8 mouse cellular contexts compared by ENCODE assay signal in genomic region chr2:121170481-121170971, GRCm38 (mm10). TPM values are rescaled to one million over a fixed set of nuclear protein-coding genes. Genes with fewer than 3 reads are reported as not detected.
DNase-seq lines count a peak whose midpoint lies in the region; ATAC-seq and TF ChIP-seq lines count a peak whose summit lies in the region.

TSS of gene Tubgcp4 (plus strand) at chr2:121170654.

- 0 out of 2 replicates have a peak, but pooled peaks have one; percentile 6 for TF ChIP-seq EP300 in liver, embryonic 14.5 days (IDR thresholded peaks at IDR 0.05; ENCODE audit: low read depth)

- peak within 1 kb of the TSS; percentile 84 for H3K4me3 ChIP-seq in embryonic facial prominence, embryonic 12.5 days
- peak within 1 kb of the TSS; percentile 69 for H3K4me3 ChIP-seq in heart, embryonic 12.5 days
- H3K4me3 ChIP-seq in kidney, embryonic 15.5 days (replicated peaks): peak within 1 kb of the TSS; percentile 93
- H3K4me3 ChIP-seq in liver, embryonic 14.5 days (ENCODE audit: insufficient read depth in 1 of 2, low read depth in 2 of 2, low read length in 2 of 2): peak within 1 kb of the TSS; percentile 65 to 95
- peak within 1 kb of the TSS; percentile 91 for H3K4me3 ChIP-seq in neural tube, embryonic 15.5 days (replicated peaks)

- in situ Hi-C loops in Patski (cut with MboI; ENCODE audit: low pct_unique_long_range_greater_than_20kb): no loop called here

- peak within 1 kb of the TSS; percentile 76 for H3K4me2 ChIP-seq in embryonic facial prominence, embryonic 12.5 days (replicated peaks)
- peak within 1 kb of the TSS; percentile 90 for H3K4me2 ChIP-seq in heart, embryonic 12.5 days
- H3K4me2 ChIP-seq in kidney, embryonic 15.5 days: peak within 1 kb of the TSS; percentile 85
- peak within 1 kb of the TSS; percentile 100 for H3K4me2 ChIP-seq in liver, embryonic 14.5 days (ENCODE audit: low read depth)
- H3K4me2 ChIP-seq in neural tube, embryonic 15.5 days: peak within 1 kb of the TSS; percentile 91

- H3K27me3 ChIP-seq in Patski: no peaks in the 10 kb centered on the region
- H3K27me3 ChIP-seq in embryonic facial prominence, embryonic 12.5 days: no peaks in the 10 kb centered on the region
- H3K27me3 ChIP-seq in heart, embryonic 12.5 days (replicated peaks): no peaks in the 10 kb centered on the region
- H3K27me3 ChIP-seq in kidney, embryonic 15.5 days: no peaks in the 10 kb centered on the region
- H3K27me3 ChIP-seq in liver, embryonic 14.5 days (ENCODE audit: control insufficient read depth, insufficient read depth, low read length): no peaks in the 10 kb centered on the region
- H3K27me3 ChIP-seq in neural tube, embryonic 15.5 days (replicated peaks): no peaks in the 10 kb centered on the region

- H3K9me3 ChIP-seq in embryonic facial prominence, embryonic 12.5 days: no peaks in the 10 kb centered on the region
- no peaks in the 10 kb centered on the region for H3K9me3 ChIP-seq in heart, embryonic 12.5 days (replicated peaks)
- H3K9me3 ChIP-seq in kidney, embryonic 15.5 days (replicated peaks): no peaks in the 10 kb centered on the region
- no peaks in the 10 kb centered on the region for H3K9me3 ChIP-seq in liver, embryonic 14.5 days (ENCODE audit: control insufficient read depth, low read length)
- no peaks in the 10 kb centered on the region for H3K9me3 ChIP-seq in neural tube, embryonic 15.5 days (replicated peaks)

- TF ChIP-seq CTCF in Patski (IDR thresholded peaks at IDR 0.05): no peak
- no peak for TF ChIP-seq CTCF in liver, embryonic 14.5 days (IDR thresholded peaks at IDR 0.05; ENCODE audit: low read depth)

- WGBS in embryonic facial prominence, embryonic 12.5 days: under 1% methylated on average over 38 of the region's 38 CpGs
- WGBS in heart, embryonic 12.5 days: under 1% methylated on average over 36 of the region's 38 CpGs
- under 1% methylated on average over 38 of the region's 38 CpGs for WGBS in kidney, embryonic 15.5 days
- under 1% methylated on average over 38 of the region's 38 CpGs for WGBS in liver, embryonic 14.5 days (ENCODE audit: insufficient replicate concordance)
- WGBS in neural tube, embryonic 15.5 days: under 1% methylated on average over 38 of the region's 38 CpGs

- peak; percentile 9 for DNase-seq in Patski (ENCODE audit: low read depth, low spot score)
- peak in 2 of 3 experiments; percentile 41 to 50 for DNase-seq in liver, embryonic 14.5 days (ENCODE audit: low read depth in 3 of 3, low spot score in 3 of 3)
- no peak for DNase-seq in Muller cell, postnatal 12 days (ENCODE audit: inconsistent ontology term)

- H3K27ac ChIP-seq in embryonic facial prominence, embryonic 12.5 days: peak within 1 kb of the TSS; percentile 91
- H3K27ac ChIP-seq in heart, embryonic 12.5 days (ENCODE audit: poor library complexity, severe bottlenecking): peak within 1 kb of the TSS; percentile 83
- peak within 1 kb of the TSS; percentile 98 for H3K27ac ChIP-seq in kidney, embryonic 15.5 days
- H3K27ac ChIP-seq in liver, embryonic 14.5 days: peak within 1 kb of the TSS; percentile 80
- peak within 1 kb of the TSS; percentile 88 for H3K27ac ChIP-seq in neural tube, embryonic 15.5 days (replicated peaks)

- H3K36me3 ChIP-seq in embryonic facial prominence, embryonic 12.5 days: peaks cover 23% of the 10 kb centered on the region
- H3K36me3 ChIP-seq in heart, embryonic 12.5 days: peaks cover 29% of the 10 kb centered on the region
- peaks cover 39% of the 10 kb centered on the region for H3K36me3 ChIP-seq in kidney, embryonic 15.5 days
- H3K36me3 ChIP-seq in liver, embryonic 14.5 days (replicated peaks; ENCODE audit: control insufficient read depth, insufficient read depth, low read depth): peaks cover 17% of the 10 kb centered on the region
- peaks cover 23% of the 10 kb centered on the region for H3K36me3 ChIP-seq in neural tube, embryonic 15.5 days

- peaks cover 22% of the 10 kb centered on the region for H3K4me1 ChIP-seq in embryonic facial prominence, embryonic 12.5 days
- H3K4me1 ChIP-seq in heart, embryonic 12.5 days (replicated peaks): peaks cover 18% of the 10 kb centered on the region
- peaks cover 31% of the 10 kb centered on the region for H3K4me1 ChIP-seq in kidney, embryonic 15.5 days
- H3K4me1 ChIP-seq in liver, embryonic 14.5 days (replicated peaks; ENCODE audit: control insufficient read depth in 2 of 2, insufficient read depth in 2 of 2, low read length in 1 of 2): peaks cover 9 to 13% of the 10 kb centered on the region in 2 experiments
- H3K4me1 ChIP-seq in neural tube, embryonic 15.5 days: peaks cover 34% of the 10 kb centered on the region

- H3K9ac ChIP-seq in embryonic facial prominence, embryonic 12.5 days: peak within 1 kb of the TSS; percentile 87
- H3K9ac ChIP-seq in heart, embryonic 12.5 days: peak within 1 kb of the TSS; percentile 79
- peak within 1 kb of the TSS; percentile 80 for H3K9ac ChIP-seq in kidney, embryonic 15.5 days
- peak within 1 kb of the TSS; percentile 75 for H3K9ac ChIP-seq in liver, embryonic 14.5 days (replicated peaks)
- peak within 1 kb of the TSS; percentile 72 for H3K9ac ChIP-seq in neural tube, embryonic 15.5 days (replicated peaks)

- POLR2A ChIA-PET in Patski (lab: Charles Lee): interaction anchor here (1.1 kb wide), 1 partner anchor 9 kb away, joined by 3 read pairs; no protein-coding TSS in a partner anchor

- CTCF ChIA-PET in Patski (lab: Charles Lee): no interaction called here

- ATAC-seq in CD4-positive, CD25-positive, alpha-beta regulatory T cell, adult 4 months: peak; percentile 35
- peak; percentile 38 for ATAC-seq in Patski
- peak; percentile 72 for ATAC-seq in embryonic facial prominence, embryonic 12.5 days (ENCODE audit: insufficient number of reproducible peaks, insufficient read depth, low FRiP score, low TSS enrichment)
- ATAC-seq in heart, embryonic 12.5 days (ENCODE audit: insufficient number of reproducible peaks, low FRiP score): peak; percentile 60
- ATAC-seq in kidney, embryonic 15.5 days (replicated peaks; ENCODE audit: low FRiP score): peak; percentile 76
- peak; percentile 46 for ATAC-seq in liver, embryonic 14.5 days (ENCODE audit: insufficient read depth)
- ATAC-seq in neural tube, embryonic 15.5 days (ENCODE audit: low FRiP score): peak; percentile 64

RNA-seq across cellular contexts. Expression of gene Tubgcp4, which starts in this region (rescaled TPM):
- 100 to 1,000 TPM in 1 of 2 experiments, 10 to 100 TPM in 1; 92.2 to 131 TPM for polyA plus RNA-seq in CD4-positive, CD25-positive, alpha-beta regulatory T cell, adult 4 months (2017; shearing (Covaris generic))
- polyA plus RNA-seq in Patski (2021): 32.0 TPM
- polyA plus RNA-seq in embryonic facial prominence, embryonic 12.5 days (2016; fragmentation: Nextera tagmentation; extraction: Ambion mirVana): 76.4 and 88.6 TPM in 2 replicates
- 45.2 and 46.4 TPM in 2 replicates for polyA plus RNA-seq in heart, embryonic 12.5 days (2016; fragmentation: Nextera tagmentation; extraction: Ambion mirVana)
- 57.2 and 57.6 TPM in 2 replicates for polyA plus RNA-seq in kidney, embryonic 15.5 days (2015; fragmentation: Nextera tagmentation; extraction: Ambion mirVana)
- polyA plus RNA-seq in liver, embryonic 14.5 days (2012; rRNA removed): 13.0 and 15.0 TPM in 2 replicates
- polyA plus RNA-seq in liver, embryonic 14.5 days (2014; fragmentation: Nextera tagmentation; extraction: Ambion mirVana): 20.3 and 21.3 TPM in 2 replicates
- polyA plus RNA-seq in neural tube, embryonic 15.5 days (2015; fragmentation: Nextera tagmentation; extraction: Ambion mirVana): 45.2 and 47.2 TPM in 2 replicates
